24 mouse cellular contexts compared by ENCODE assay signal in genomic region chr9:65148507-65148906, GRCm38 (mm10). TPM values are rescaled to one million over a fixed set of nuclear protein-coding genes. Genes with fewer than 3 reads are reported as not detected.
"Had no signal": no experiment of that assay in that cellular context is flagged by ENCODE, and none has a peak within 500 bp of the region (broad histone marks: within the 10 kb centered on the region; RNA-seq: fewer than 3 reads in every experiment).

No protein-coding gene starts in this region.

- H3K4me2 ChIP-seq: liver, embryonic 13.5 days; neural tube, embryonic 13.5 days; stomach, embryonic 15.5 days had no signal

- H3K9me3 ChIP-seq: liver, embryonic 13.5 days; neural tube, embryonic 13.5 days; stomach, embryonic 15.5 days had no signal

- H3K36me3 ChIP-seq: liver, embryonic 13.5 days; stomach, embryonic 15.5 days had no signal

- H3K27me3 ChIP-seq: neural tube, embryonic 13.5 days; stomach, embryonic 15.5 days had no signal

- H3K4me1 ChIP-seq: liver, embryonic 13.5 days had no signal

- H3K9ac ChIP-seq: liver, embryonic 13.5 days; neural tube, embryonic 13.5 days; stomach, embryonic 15.5 days had no signal

- DNase-seq: kidney, adult 2 months; kidney, postnatal 25 days; layer of hippocampus, adult 9-11 months; liver, embryonic 13.5 days; lung, adult 2 months; lung, postnatal 14 days; lung, postnatal 4 days; retina, postnatal 1 day; right cerebral cortex, postnatal 25 days; spleen, adult 18-20 months; thymus, postnatal 36 days had no signal

- H3K4me3 ChIP-seq: layer of hippocampus, adult 2 months; left cerebral cortex, adult 2 months; liver, embryonic 13.5 days; myocyte; neural tube, embryonic 13.5 days; stomach, embryonic 15.5 days had no signal

- H3K27ac ChIP-seq: kidney, postnatal 0 days; layer of hippocampus, adult 2 months; left cerebral cortex, adult 2 months; liver, embryonic 13.5 days; neural tube, embryonic 13.5 days; stomach, embryonic 15.5 days had no signal

RNA-seq across cellular contexts. Expression of gene Igdcc3, which starts 7.5 kb away (rescaled TPM):
- total RNA-seq: liver, adult 2 months; megakaryocyte progenitor cell, adult 5-6 weeks; megakaryocyte-erythroid progenitor cell, adult 5-6 weeks; monocyte, adult 5-6 weeks had no signal
- polyA plus RNA-seq: large intestine, adult 2 months; liver, adult 2 months; myocyte; thymus, postnatal 0 days had no signal

RNA-seq across cellular contexts. Expression of gene Igdcc4, which starts 47.2 kb away (rescaled TPM):
- total RNA-seq: neutrophil, adult 5-6 weeks had no signal
